Mouse (Mus musculus): ENCODE data around the gene Lpp.

Lpp gene

DNA sequence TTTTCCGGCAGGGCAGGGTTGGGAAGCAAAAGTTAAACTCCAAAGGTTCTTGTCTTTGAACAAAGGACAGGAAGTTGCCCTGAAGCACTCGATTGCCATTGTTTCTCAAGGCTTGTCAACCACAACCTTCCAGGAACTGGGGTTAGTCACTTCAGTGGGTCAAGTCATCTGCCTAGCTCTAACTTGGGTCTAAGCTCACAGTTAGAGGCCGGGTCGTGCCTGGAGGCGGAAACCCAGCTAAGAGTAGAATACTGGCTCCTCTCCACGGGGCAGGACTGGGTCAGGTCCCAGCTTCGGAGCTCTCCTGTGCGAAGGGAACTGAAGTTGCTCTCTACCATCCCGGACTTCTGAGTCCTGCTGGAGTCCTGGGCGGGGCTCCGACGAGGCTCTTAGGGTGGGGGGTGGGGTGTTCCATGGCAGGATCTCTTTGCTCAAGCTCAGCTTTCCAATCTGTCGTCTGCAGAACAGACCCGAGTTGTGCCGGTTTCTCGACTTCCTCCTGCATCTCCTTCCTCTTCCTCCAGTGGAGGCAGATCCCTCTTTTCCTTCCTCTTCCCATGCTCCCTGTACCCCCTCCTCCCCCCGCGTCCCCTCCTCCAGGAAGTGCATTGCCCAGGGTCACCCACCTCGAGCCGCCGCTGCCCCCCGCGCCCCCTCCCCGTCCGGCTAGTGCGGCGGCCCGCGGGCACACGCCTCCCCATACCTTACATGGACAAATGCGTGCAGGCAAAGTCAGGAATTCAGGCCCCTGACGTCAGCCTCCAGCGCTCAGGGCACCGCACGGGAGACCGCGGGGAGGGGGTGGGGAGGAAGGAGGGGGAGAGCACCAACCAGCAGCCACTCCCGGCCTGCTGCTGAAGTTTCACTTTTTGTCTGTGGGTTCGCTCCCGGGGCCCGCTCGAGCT lies at the start of gene Lpp:
TSS of gene Lpp (plus strand) at position 857 of the 905 bp plus-strand sequence.
- peak; percentile 91 for DNase-seq (ENCODE audit: low read depth, low spot score)

DNA sequence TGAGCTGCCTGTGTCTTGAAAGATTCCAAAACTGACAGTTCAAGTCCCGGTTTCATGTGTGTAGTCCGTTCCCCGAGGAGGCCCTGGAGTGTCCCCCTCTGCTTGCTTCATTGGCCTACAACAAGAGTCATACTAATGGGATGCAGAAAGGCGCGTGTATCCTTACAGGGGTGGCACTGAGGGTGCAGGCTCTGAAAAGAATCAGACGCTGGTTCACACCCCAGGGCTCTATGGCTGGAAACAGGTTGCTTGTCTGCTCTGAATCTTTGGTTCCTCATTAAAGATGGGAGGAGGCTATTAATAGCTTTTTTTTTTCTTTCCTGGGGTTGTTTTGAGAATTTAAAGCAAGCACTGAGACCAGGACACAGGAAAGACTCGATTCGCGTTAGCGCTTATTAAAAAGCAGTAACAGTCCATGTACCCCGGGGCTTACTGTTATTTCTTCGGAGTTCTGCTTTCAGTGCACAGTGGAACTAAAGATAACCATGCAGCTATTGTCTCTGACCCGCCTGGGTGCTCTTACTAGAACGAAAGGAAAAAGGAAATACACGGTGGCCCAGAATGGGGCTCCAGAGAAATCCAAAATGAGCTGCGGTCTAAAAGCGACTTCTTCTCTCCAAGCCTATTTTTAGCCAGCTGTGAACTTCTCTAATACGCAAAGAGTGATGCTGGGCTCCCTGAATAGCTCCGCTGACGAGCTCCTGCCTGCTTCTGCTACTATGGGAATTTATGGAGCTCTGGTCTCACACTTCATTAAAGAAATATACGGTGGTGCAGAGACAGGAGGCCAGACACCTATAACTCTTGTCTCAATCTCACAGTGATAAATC lies 45.5 kb upstream of the Lpp start:
- no peak for DNase-seq (ENCODE audit: low read depth, low spot score)

DNA sequence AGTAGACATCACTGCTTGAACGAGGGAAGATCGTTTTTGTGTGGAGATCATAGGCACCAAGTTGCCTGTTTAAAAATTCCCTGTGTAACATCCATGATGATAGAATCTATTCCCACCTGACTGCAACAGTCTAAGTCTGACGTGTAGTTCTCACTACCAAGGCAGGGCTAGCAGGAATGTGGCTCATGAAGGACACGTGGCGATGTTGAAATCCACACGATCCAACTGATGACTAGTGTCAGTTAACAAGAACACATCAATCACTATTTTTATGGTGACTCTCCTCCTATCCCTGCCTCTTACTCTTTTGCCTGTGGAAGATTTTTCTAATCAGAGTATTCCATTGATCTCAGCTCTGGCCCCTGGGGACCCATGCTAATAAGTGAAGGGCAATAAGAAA lies 43.0 kb upstream of the Lpp start:
- DNase-seq (ENCODE audit: low read depth, low spot score) = no peak

DNA sequence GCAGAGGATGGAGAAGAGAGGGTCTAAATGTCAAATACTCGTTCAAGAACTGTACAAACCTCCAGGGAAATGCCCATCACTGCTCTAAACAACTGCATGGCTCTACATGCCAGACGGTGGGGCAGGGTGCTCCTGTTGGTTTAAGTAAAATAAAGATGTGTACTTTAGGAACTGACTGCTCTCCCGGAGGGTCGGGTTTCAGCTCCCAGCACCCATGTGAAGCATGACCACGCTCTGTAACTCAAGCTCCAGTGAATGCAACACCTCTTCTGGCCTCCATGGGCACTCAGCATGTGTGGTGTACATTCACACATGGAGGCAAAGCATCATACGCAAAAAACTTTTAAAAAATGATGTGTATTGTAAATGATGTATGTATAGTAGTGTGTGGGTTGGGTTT lies 42.6 kb upstream of the Lpp start:
- DNase-seq (ENCODE audit: low read depth, low spot score) = no peak

DNA sequence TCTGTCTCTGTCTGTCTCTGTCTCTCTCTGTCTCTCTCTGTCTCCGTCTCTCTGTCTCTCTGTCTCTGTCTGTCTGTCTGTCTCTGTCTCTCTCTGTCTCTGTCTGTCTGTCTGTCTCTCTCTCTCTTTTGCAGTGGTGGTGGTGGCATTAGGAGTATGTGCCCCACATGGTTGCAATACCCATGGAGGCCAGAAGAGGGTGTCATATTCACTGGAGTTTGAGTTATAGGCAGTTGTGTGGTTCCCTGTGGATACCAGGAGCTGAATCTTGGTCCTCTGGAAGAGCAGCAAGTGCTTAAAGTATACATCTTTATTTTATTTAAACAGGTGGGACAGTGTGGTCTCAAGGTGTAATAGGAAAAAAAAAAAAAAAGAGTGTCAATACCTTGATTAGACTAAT lies 41.5 kb upstream of the Lpp start:
- peak; percentile 30 for DNase-seq (ENCODE audit: low read depth, low spot score)

DNA sequence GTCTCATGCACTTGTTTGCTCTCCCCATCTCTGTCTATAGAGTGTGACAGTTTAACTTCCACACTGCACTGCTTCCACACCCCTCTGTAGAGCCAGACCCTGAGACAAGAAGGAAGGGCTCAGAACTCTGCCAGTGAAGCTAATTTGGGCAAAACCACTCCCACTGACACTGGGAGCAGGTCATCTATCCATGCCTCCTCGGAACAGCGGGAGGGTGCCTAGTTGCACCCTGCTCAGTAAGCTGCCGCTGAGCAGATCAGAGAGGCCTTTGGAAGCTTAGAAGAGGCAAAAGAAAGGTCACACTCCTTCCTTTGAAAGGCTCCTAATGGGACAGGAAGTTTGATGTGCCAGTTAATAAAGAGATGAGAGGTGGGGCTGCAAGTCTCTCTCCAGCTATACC lies 39.5 kb upstream of the Lpp start:
- peak; percentile 40 for DNase-seq (ENCODE audit: low read depth, low spot score)

DNA sequence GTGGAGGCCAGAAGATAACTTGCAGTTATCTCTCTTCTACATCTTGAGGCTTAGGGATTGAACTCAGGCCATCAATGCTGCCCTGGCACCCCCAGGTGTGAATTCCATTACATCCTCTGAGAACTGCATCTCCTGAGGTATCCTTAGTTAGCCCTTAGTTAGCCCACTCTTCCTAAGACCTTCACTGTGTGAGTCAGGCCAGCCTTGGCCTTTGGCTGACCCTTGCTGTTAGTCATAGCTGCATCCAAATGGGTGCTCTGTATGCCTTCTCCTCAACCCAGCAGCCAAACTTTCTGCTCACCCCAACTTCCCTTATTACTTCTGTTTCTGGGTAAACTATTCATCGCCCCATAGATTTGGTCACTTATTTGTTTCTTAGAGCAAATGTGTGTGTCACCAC lies 31.6 kb upstream of the Lpp start:
- no peak for DNase-seq (ENCODE audit: low read depth, low spot score)

DNA sequence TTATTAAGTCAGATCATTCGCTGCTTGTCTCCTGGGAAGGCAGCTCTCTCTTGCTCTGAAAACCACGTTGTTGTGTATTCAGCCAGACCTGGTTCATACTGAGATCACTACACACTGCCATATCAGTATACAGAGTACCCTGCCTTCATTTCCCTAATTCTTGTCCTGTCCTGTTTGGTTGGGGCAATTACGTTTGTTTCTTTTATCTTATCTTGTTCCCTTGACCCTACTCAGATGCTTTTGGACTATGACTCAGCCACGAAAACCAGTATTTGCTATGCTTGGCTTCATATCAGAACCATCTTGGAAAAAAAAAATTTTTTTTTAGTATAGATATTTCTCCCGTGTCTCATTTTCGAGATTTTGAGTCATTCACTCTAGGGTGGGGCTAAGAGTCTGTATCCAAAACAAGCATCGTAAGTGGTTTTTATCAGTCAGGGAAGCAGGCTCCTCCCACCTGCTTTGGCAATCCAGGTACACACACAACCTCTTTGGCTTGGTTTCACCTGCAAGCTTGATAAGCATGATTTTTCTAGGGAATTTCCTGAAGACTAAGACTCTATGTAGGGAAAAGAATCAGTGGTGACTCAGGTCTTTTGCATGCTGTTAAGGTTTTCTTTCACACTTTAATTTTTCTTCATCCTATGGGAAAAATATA lies 29.1 kb upstream of the Lpp start:
- DNase-seq (ENCODE audit: low read depth, low spot score) = no peak

DNA sequence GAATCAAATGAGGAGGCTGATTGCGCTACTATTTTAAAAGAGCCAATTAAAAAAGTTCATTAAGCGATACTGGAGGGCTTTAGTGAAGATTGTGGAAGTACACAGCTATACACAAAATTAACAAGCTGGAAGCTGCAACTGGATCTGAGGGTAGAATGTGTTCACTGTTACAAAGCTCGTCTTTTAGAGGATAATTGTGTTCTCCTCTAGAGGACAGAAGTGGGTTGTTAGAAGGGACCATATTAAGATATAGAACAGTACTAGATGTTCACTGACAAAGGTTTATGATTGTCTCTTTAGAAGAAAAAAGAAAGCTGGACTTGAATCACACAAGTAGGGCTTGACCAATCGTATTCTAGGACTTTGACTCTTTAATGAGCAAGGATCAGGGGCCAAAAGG lies 27.4 kb upstream of the Lpp start:
- no peak for DNase-seq (ENCODE audit: low read depth, low spot score)

DNA sequence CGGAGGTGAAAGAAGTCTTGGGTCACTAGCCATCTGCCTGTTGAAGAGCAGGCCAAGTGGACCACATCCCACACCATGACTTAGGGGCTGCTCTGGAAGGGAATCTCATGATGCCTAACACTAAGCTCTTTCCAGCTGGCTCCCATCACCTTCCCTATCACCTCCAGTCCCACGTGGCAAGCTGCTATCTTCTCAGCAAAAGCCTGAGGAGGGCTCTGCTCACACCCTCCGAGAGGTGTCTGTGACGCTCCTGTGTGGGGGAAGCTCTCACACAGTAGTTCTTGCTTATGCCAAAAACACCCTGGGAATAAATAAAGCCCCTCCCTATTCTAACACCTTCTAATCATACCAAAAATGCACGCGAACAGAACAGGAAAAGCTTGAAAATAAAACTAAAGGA lies 26.2 kb upstream of the Lpp start:
- DNase-seq (ENCODE audit: low read depth, low spot score) = no peak

DNA sequence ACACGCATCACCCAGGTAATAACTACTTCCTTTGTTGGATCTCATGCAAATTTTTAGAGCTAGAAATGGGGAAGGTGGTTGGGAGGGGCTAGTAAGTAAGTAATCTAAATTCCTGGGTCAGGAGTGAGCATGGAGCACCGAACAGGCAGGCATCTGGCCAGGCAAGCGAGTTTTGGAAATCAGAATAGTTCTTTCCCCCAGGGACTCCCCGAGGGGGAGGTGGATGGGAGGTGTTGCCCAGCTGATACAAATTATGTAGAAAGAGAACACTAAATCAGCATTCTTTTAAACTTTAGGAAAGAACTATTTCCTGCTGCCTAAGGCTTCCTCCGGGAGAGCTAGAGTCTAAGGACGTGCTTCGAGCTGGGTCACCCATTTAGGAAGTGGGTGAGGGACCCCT lies 25.8 kb upstream of the Lpp start:
- no peak for DNase-seq (ENCODE audit: low read depth, low spot score)

DNA sequence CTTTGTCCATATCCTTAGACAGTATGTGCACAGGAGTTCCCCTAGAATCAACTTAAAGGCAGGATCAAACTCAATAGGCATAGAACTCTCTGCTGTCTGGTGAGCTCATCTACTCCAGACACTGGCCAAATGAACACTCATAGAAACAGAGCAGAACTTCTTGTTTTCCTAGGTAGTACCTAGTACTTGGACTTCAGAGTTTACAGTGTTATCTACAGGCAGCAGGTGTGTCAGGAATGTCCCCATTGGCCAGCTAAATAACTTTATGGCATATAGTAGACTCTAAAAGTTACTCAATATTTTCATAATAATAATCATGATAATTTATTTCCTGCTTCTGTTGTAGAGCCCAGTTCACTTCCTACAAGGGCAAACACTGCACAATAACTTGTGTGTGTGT lies 16.8 kb upstream of the Lpp start:
- DNase-seq (ENCODE audit: low read depth, low spot score) = no peak

DNA sequence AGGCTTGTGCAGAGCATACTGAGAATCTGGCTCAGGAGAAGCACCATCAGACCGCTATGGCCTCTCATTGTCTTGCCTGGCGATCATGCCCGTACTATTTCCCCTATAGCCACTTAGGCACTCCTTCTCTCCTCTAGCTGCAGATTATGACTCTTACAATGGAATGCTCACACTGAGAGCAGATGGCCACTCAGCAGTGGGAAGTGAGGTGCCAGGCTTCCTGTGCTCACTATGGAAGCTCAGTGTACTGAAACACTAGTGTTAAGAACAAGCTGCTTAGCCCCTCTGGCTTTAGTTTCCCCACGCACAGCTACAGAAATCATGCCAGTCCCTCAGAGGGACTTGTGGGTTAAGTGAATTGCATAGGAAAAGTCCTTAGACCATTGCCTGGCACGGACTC lies 2.7 kb upstream of the Lpp start:
- no peak for DNase-seq (ENCODE audit: low read depth, low spot score)

DNA sequence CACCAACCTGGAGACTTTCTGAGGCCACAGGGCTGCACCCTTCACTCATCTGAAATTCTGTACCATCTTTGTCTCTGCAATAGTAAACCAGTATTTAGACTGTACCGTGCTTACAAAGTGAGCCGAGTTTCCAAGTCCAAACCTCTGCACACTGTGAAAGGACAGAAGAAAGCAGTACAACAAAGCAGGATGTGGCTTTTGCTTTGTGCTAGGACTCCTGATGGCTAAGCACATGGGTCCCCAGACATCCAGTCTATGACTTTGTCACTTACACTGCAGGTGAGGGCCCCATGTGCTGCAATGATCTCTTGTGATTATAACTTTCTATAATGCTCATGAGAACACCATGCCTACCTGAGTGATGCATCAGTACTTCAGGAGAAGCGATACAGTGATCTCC lies 2.2 kb upstream of the Lpp start:
- no peak for DNase-seq (ENCODE audit: low read depth, low spot score)

DNA sequence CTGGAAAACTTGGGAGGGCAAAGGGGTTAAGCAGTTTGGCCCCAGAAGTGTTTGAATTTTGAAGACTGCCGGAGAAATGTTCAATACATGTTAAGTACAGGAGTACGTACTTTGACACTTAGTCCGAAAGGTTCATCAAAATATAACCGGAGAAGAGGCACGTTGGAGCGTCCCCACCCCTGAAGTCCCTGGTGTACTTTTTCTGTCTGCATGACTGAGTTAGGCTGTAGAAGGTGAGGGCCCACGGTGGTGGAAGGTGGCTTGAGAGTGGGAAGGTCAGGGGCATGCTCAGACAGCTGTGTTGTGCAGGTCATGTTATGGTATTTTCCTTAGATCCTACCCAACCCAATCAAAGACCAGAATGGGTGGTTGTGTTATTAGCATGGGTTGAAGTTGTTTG lies 1.4 kb upstream of the Lpp start:
- no peak for DNase-seq (ENCODE audit: low read depth, low spot score)

DNA sequence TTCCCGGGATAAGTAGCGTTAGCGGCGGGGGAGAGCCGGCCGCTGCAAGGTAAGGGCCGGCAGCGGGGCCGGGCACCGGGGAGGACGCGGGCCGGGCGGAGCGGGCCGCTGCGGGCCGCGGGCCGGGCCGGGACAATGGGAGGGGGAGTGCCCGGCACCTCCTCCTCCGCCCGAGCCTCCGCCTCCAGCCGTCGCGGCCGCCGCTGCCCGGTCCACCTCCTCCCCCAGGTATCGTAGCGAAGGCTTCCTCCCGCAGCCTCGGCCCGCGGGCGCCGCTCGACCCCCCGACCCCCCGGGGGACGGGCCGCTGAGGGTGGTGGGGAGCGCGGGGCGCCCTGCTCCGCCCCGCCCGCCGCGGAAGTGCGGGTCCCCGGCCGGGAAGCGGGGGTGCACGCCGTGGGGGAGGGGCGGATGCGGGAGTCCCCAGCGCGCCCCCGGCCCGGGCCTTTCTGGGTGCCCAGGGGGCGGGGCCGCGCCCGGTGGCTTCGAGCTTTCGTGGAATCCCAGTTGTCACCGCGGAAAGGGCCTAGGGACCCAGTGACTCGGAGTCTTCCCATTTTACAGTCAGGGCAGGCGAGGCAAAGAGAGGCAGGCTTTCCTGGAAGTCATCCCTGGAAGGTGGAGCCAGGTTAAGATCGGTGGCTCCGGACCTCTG lies 376 bp downstream of the Lpp start:
- peak; percentile 25 for DNase-seq (ENCODE audit: low read depth, low spot score)

DNA sequence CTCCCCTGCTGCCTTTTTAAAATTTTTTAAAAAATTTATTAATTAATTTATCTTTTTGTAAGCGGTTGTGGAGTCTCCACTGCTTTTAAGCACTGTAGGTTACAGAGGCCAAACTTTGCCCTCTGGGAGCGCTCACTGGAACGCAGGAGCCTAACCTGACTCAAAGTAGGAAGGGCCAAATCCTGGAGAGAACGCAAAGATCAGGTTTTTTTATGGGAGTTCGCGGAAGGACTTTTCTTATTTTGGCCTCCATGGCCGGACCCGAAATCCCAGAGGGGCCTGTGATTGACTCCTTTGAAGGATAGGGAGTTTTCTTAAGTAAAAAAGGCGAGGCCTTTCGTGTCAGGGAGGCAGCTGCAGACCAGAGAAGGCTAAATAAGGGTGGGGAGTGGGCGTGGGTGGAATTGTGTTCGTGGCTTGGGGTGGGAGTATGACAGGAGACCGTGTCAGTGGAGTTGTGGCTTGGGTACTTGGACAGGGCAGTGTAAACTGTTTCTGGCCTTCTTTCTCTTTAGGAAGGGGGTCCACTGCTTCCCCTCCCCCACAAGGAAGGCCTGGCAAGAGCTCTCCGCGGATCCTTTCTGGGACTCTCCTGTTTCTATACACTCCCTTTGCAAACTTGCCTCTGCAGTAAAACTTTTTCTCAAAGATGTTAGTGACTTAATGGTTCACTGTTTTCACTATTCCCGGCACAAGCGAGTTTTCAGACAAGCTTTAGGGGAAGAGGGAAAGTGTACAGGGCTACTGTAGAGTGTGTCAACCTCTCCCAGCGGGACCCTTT lies 1.1 kb downstream of the Lpp start:
- DNase-seq (ENCODE audit: low read depth, low spot score) = peak; percentile 11

DNA sequence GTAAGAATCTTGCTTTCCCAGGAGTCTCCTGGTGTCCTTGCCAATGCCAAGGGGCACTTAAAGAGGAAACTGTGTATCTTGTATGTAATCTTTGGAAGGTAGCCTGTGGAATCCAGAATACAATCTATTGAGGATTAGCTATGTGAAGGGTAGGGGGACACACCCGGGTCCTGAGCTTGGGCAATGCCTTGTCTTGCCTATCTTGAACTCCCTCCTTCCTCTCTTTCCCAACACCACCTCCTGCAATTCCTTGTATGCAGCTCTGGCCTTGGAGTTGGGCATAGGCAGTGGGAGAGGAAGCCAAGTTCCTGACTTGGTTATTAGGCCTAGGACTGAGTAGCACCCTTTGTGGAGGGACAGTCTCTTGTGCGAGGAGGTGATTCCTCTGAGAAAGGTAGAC lies 1.8 kb downstream of the Lpp start:
- no peak for DNase-seq (ENCODE audit: low read depth, low spot score)

DNA sequence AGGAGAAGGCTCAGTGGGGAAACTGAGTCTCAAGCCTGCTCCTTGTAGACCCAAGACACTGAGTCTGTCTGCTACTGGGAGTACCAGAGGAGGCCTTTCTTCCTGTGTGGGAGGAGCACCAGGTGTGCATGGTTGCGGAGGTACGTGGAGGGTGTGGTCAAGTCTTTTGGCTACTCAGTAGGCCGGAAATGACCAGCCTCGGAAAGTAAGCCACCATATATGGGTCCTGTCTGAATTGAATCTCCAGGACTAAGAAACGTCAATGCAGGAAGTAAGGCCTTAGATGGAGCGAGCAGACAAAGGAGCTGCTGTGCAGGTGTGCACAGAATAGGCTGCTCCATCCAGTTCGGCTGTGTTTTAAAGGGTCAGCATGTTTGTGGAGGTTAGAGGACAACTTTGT lies 3.2 kb downstream of the Lpp start:
- DNase-seq (ENCODE audit: low read depth, low spot score) = no peak

DNA sequence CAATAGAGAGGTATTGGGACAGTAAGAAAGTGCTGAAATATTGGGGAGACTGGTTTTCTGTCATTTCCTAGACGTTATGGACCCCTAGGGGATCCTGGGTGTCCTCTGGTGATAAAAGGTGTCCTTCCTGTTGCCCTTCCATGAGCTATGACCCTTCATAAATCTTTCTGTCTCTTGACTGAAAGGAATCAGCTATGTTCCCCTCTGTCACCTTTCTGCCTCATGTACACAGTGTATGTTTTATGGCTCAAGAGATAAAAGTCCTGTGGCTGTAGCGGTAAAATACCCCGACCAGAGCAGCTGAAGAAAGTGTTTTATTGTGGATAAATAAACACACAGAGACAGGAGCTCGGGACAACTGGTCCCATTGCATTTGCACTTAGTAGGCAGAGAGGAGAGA lies 5.2 kb downstream of the Lpp start:
- no peak for DNase-seq (ENCODE audit: low read depth, low spot score)

DNA sequence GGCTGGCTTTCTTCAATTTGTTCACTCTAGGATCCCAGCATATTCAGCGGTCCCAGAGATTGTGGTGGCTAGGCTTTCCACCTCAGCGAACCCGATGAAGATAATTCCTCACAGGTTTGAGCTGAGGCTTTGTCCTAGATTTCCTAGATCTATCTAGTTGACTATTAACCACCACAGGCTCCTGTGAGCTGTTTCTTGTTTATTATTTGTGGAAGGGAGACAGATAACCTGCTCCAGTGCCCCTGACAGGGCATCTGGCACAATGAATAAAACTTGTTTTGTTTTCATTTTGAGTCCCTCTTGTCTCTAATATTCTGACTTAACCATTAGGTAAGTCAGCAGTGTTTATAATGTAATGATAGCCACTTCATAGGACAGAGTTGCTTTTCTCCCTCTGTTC lies 5.6 kb downstream of the Lpp start:
- DNase-seq (ENCODE audit: low read depth, low spot score) = no peak

Measured in ES-CJ7 (cell line).